Mouse (Mus musculus) adrenal gland, postnatal 4 days (tissue): ENCODE data around the gene Tcl1b3. TPM values are rescaled to one million over a fixed set of nuclear protein-coding genes. Genes with fewer than 3 reads are reported as not detected.
"Not testable (repeated sequence)": the region's sequence is repeated elsewhere in the genome, so short reads cannot be mapped to it uniquely, and the experiment has no call there.

ENCODE experiments used
- DNase-seq, 2 experiments: peaks; one replicate each; pipeline ENCODE4 v3.0.0; 2021 to 2022; ENCODE audit warnings: low spot score in 2 of 2, mixed read lengths in 2 of 2
- long read RNA-seq, 2 experiments: library from polyadenylated mRNA; stranded (forward); transcript quantifications; one replicate each; pipeline ENCODE4 v2.0.0; 2021
- total RNA-seq, 2 experiments: library from RNA; stranded (reverse); gene quantifications; 2 replicates each; pipeline ENCODE4 v1.2.3; 2021

The Tcl1b3 gene
- not detected for total RNA-seq
- long read RNA-seq, experiment 1, result 0 reads
- long read RNA-seq, experiment 2, result 0 reads

DNA sequence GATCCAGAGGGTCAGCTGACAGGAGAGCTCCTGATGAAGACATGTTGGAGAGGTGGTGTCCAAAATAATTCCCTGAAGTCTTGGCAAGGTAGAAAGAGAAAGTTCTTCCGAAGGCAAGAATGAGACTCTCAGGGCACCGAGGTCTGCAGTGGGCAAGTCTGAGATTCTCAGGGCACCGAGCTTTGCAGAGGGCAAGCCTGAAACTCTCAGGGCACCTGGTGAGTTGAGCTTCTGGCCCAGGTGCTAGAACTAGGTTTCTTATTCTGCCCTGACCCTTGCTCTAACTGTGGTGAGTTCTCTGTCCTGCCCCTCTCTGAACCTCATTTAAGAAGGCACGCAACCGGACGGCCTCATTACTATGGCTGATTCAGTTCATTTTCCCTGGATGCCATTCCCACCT is at the start of gene Tcl1b3:
Tcl1b3 (plus strand) TSS at position 301 of the 400 bp plus-strand sequence.
- DNase-seq, result not testable (repeated sequence)

DNA sequence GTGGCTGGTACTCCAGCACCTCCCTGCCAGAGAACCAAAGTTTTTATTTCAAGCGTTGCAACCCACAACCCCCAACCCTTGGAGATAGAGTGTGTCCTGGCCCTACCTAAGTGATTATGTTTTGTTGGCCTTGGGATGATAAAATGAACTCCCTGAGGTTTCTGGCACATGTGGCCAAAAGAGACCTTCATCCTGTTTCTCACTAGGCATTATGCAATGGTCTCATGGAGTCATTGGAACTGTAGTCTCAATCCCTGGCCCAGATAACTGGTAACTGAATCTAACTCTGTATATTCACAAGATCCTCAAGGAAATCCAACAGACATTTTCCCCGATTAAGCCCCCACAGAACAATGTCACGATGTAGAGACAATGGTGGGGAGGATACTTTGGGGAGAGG is 47.7 kb upstream of the Tcl1b3 start:
- no peak for DNase-seq

DNA sequence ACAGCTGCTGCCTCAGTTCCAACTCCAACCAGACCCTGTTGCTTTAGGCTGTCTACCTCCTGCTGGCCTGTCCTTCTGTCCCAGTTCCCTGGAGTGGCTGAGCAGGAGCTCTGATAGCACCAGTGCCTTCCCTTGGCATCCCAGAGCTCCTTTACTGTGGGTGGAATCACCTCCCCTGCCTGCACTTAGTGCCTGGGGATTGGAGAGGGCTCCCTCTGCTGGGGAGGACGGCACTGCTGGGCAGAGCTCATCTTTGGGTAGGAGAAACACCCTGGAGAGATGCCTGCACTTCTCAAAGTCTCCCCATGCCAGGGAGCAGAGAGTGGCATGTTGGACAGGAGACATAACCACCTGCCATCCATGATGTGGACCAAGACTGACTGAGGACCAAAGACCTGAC is 45.9 kb upstream of the Tcl1b3 start:
- not testable (repeated sequence) for DNase-seq

DNA sequence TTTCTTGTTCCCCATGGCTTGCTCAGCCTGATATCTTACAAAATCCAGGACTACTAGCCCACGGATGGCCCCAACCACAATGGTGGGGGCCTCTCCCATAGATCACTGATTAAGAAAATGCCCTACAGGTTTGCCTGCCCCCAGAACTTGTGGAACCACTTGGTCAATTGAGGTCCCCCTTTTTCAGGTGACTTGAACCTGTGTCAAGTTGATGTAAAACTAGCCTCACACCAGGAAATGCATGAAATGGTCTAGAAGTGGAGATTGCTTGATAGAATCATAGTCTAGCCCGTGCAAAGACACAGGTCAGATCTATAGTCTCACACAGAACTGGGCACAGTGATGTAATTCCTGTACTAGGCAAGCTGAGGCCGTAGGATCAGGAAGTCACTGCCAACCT is 45.1 kb upstream of the Tcl1b3 start, which contains the start of gene Tcl1b2:
Tcl1b2 (plus strand) TSS at position 301 of the 400 bp plus-strand sequence.
- no peak for DNase-seq

DNA sequence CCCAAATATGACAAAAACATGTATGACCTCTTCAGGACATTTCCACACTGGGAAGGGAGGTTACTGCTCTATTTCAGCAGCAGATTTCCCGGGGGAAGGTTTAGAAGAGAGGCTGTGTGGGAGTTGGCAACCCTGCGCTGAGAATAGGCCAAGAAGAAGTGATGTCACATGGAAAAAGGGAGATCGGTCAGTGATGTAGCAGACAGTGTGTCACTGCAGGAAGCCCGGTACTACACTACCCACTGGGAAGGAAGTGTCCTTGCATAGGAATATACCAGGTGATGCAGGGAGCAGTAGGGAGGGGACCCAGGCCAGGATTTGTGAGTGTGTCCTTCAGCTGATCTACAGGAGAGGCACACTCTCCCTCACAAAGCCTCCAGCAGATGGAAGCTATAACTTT is 35.6 kb upstream of the Tcl1b3 start:
- not testable (repeated sequence) for DNase-seq

DNA sequence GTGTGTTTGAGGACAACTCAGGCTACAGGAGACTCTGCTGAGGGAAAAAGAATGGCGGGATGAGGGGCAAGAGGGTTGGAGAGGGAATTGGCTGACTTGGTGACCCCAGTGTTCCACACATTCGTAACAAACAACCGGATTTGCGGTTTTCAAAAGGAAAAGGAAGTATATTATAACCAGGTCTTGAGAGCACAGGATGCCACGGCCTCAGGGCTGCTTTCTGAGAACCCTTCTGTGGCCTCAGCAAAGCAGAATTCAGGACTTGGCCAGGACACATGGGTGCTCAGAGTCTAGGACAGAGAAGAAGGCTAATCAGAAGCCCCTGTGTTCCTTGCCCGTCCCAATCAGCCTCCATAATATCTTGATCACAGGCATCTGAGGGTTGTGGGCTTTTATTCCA is 32.0 kb upstream of the Tcl1b3 start:
- no peak for DNase-seq

DNA sequence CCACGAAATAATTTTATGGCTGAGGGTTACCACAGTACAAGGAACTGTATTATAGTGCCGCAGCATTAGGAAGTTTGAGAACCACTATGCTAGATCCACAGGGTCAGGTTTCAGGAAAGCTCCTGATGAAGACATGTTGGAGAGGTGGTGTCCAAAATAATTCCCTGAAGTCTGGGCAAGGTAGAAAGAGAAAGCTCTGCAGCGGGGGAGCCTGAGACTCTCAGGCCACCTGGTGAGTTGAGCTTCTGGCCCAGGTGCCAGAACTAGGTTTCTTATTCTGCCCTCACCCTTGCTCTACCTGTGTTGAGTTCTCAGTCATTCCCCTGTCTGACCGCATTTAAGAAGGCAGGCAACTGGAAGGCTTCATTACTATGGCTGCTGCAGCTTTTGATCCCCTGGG is 31.5 kb upstream of the Tcl1b3 start, which contains the start of gene Tcl1b1:
Tcl1b1 (plus strand) TSS at position 301 of the 400 bp plus-strand sequence.
- no peak for DNase-seq

DNA sequence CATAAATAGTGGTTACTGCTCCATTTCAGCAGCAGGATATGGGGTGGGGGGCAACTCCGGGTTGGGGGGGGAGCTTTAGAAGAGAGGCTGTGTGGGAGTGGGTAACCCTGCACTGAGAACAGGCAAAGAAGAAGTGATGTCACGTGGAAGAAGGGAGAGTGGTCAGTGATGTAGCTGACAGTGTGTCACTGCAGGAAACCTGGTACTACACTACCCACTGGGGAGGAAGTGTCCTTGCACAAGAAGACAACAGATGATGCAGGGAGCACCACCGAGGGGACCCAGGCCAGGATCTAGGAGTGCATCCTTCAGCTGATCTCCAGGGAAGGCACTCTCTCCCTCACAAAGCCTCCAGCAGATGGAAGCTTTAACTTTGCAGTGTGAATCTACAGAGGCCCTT is 24.1 kb upstream of the Tcl1b3 start:
- no peak for DNase-seq

DNA sequence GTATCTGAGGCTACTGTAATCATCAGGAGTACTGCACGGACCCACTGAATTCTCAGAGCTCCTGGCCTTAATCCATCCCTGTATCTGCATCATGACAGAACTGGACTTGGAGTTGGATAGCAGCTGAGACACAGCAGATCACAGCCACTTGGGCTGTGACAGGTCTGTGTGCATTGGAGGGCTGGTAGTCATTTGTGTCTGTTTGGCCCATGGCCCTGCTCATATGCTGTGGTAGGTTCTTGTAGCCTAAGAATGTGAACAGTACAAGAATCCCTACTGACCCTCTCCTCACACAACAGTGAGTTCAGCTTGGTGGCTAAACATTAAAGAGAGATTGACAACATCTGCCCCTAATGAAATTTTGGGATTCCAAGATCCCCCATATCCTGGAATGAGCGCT is 17.5 kb upstream of the Tcl1b3 start:
- DNase-seq, result no peak

DNA sequence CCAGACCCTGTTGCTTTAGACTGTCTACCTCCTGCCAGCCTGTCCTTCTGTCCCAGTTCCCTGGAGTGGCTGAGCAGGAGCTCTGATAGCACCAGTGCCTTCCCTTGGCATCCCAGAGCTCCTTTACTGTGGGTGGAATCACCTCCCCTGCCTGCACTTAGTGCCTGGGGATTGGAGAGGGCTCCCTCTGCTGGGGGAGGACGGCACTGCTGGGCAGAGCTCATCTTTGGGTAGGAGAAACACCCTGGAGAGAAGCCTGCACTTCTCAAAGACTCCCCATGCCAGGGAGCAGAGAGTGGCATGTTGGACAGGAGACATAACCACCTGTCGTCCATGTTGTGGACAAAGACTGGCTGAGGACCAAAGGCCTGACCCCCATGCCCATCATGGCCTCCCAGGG is 16.5 kb upstream of the Tcl1b3 start:
- peak; percentile 43 to 58 for DNase-seq

DNA sequence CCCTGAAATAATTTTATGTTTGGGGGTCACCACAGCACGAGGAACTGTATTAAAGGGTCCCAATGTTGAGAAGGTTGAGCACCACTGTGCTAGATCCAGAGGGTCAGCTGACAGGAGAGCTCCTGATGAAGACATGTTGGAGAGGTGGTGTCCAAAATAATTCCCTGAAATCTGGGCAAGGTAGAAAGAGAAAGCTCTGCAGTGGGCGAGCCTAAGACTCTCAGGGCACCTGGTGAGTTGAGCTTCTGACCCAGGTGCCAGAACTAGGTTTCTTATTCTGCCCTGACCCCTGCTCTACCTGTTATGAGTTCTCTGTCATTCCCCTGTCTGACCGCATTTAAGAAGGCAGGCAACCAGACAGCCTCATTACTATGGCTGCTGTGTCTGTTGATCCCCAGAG is 14.8 kb upstream of the Tcl1b3 start, which contains the start of gene Tcl1b5:
Tcl1b5 (plus strand) TSS at position 301 of the 400 bp plus-strand sequence.
- DNase-seq, result not testable (repeated sequence)

DNA sequence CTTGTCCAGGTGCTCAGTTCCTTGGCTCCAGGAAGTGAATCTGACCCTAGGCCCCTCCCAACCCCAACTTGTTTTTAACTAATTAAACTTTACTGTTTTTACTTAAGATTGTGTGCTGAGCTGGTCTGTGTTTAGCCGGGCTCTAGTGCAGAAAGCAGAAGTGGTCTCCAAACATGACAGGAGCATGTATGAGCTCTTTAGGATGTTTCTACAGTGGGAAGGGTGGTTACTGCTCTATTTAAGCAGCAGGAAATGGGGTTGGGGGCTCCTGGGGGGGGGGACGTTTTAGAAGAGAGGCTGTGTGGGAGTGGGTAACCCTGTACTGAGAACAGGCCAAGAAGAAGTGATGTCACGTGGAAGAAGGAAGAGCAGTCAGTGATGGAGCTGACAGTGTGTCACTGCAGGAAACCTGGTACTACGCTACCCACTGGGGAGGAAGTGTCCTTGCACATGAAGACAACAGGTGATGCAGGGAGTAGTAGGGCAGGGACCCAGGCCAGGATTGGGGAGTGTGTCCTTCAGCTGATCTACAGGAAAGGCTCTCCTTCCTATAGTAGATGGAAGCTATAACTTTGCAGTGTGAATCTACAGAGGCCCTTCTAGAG is 9.7 kb upstream of the Tcl1b3 start:
- DNase-seq, result not testable (repeated sequence)

DNA sequence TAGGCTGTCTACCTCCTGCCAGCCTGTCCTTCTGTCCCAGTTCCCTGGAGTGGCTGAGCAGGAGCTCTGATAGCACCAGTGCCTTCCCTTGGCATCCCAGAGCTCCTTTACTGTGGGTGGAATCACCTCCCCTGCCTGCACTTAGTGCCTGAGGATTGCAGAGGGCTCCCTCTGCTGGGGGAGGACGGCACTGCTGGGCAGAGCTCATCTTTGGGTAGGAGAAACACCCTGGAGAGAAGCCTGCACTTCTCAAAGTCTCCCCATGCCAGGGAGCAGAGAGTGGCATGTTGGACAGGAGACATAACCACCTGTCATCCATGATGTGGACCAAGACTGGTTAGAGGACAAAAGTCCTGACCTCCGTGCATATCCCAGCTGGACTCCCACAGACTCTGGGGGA is 1.9 kb upstream of the Tcl1b3 start:
- not testable (repeated sequence) for DNase-seq

DNA sequence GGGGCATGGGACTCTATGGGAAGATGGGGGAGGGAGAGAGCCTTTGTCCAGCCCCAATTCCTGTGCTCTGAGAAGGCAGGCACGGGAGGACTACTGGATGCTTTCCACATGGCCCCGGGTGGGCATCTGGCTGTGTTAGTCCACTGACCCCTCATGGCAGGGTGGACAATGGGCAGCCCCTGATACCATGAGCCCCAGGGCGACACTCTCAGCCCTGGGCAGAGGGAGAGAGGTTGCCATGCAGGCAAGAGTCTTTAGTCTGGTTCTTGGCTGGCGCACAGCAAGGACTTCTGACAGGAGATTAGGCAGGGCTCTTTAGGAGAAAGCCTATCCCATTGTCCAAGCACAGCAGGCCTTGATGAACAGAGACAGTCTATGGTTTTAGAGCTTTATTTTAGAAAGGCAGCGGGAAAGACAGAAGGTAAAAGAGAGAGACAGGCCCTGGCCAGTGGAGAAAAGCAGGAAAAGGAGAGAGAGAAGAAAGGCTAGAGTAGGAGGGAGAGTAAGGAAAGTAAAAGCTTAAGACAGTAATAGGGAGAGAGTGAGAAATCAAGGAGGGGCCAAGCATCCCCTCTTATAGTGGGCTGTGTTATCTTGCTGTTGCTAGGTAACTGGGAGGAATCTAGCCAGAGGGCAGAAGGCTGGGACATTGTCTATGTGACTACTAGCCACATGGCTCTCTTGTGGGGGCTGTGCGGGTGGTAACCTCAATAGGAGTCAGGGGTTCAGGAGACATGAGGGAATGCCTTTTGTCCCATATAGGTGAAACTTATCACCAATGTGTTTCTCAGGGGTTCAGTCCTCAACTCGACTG is 9.0 kb downstream of the Tcl1b3 start:
- not testable (repeated sequence) for DNase-seq

DNA sequence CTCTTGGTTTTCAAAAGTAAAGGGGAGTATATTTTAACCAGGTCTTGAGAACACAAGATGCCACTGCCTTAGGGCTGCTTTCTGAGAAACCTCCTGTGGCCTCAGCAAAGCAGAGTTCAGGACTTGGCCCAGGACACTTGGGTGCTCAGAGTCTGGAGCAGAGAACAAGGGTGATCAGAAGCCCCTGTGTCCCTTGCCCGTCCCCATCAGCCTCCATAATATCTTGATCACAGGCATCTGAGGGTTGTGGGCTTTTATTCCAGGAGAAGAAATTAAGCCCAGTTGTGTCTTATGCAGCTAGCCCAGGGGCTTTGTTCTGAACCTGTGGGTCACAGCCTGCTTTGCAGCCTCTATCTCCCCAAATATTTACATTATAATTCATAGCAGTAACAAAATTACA is 10.8 kb downstream of the Tcl1b3 start, which contains the start of gene Tcl1b4:
Tcl1b4 (plus strand) TSS at position 301 of the 400 bp plus-strand sequence.
- not testable (repeated sequence) for DNase-seq

DNA sequence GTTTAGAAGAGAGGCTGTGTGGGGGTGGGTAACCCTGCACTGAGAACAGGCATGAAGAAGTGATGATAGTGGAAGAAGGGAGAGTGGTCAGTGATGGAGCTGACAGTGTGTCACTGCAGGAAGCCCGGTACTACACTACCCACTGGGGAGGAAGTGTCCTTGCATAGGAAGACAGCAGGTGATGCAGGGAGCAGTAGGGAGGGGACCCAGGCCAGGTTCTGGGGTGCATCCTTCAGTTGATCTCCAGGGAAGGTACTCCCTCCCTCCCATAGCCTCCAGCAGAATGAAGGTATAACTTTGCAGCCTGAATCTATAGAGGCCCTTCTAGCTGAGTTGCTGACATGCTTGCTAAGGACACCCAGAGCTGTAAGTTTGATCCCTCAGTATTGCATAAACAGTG is 16.2 kb downstream of the Tcl1b3 start:
- no peak for DNase-seq

DNA sequence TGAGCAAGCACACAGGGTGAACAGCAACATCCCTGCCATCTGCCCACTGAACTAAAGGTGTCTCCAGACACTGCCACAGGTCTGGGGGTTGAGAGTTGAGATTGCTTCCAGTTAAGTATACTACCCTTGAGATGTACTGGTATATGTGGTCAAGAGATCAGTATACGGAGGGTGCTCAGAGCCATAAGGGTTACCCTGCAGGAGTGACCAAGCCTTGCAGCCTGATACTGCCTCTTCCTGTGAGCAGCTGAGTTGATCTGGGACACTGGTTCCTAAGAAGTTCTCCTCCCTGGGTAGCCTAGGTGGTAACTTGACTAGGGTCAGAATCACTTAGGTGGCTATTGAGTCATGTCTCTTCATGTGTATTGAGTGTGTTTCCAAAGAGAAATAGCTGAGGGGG is 17.6 kb downstream of the Tcl1b3 start:
- DNase-seq, result no peak

DNA sequence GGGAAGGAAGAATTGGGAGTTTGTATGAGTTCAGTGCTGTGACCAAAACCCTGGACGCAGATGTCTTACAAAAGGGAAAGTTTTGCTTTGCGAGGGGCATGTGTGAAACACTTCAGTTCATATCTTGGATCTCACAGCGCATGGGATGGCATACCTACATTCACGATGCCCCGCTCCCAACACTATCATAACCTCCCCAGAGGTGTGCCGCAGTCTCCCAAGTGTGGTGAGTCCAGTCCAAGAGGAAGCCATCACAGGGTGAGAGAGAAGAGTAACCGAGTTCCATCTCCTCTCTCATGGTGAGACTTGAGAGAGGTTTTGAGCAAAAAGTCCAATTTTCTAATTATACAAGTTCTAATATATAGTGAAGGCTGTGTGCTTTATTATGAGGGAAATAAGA is 18.4 kb downstream of the Tcl1b3 start:
- DNase-seq, result no peak

DNA sequence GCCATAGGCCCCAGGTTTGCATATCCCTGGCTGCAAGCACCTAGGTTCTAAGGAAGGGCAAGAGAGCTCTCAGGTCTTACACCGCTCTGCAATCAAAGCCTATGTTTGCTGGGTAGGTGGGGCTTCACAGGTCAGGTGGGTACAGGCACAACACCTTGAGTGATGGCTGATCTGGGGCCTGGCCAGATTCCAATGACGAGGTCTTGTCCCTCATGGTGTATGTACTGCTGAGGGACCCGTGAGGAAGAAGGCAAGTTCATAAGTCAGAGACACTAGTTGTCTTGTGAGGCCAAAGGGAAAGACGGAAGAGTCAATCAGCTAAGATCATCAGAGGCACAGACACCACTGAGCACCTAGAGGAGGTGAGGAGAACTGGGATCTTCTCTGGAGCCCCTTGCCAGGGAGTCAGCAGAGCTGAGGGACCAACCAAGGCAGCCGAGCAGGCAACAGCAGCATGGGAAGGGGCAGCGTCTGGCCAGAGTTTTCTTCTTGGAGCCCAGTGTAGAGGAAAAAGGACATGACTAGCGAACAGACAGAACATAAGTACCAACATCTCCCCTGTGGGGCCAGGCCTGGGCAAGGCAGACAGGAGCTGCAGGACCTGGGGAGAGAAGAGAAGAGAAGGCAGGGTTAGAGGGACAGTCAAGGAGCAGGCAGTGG is 26.4 kb downstream of the Tcl1b3 start:
- DNase-seq, result no peak

DNA sequence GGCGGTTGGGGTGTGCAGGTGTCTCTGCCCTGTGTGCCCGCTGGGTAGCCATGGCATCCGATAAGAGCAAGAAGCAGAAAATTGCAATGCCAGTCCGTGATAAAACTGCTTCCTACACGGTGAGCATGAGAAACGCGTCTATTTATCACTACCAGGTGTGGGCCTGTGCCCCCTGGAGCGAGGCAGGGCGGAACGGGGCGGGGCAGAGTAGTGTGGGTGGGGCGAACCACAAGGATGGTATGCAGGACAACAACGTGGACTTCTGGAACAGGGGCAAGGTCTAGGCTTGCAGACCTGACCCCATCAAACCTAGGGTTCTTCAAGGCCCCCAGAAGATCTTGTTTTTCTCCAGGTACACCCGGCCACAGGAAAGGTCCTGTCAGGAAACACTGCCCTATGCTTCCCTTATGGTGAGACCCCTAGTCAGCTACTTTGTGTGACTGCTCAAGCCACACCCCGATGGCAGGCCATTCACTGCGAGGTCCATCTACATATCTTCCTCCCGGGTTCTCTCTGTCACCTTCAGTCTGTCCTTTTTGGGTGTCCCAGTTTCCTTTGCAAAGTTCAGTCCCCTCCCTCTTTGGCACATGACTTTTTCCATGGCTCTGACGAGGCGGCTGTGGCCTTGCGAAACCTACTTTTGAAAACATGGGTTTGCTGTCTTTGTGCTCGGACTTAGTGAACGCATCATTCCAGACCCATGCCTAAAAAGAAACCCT is 31.9 kb downstream of the Tcl1b3 start, which contains the start of gene Tcl1:
Tcl1 (minus strand) TSS at position 193 of the 719 bp plus-strand sequence.
- DNase-seq, result no peak
